Mouse (Mus musculus) stomach, postnatal 0 days (tissue): ENCODE results near the gene Mrpl1. TPM values are rescaled to one million over a fixed set of nuclear protein-coding genes. Genes with fewer than 3 reads are reported as not detected.

Experiments used
- ATAC-seq: fragments of 200-750 bp; cut with Nextera tagmentation; 2 replicates; pipeline ENCODE4 v1.8.0; 2017; ENCODE audit not compliant: low FRiP score, low TSS enrichment
- DNase-seq: peaks from one replicate; pipeline ENCODE4 v3.0.0-alpha.2; 2016; ENCODE audit warnings: low spot score
- H3K27ac ChIP-seq: fragments of 300-500 bp; sonication (generic); replicated peaks from 2 replicates; pipeline ENCODE4 v1.5.1; 2014; ENCODE audit warnings: mild to moderate bottlenecking, control low read depth
- H3K27me3 ChIP-seq: fragments of 300-500 bp; sonication (generic); 2 replicates; pipeline ENCODE4 v1.6.1; 2014; ENCODE audit warnings: low read length; ENCODE audit not compliant: control insufficient read depth, insufficient read depth
- H3K36me3 ChIP-seq: fragments of 300-500 bp; sonication (generic); 2 replicates; pipeline ENCODE4 v1.6.1; 2014; ENCODE audit warnings: low read length, mixed read lengths; ENCODE audit not compliant: control insufficient read depth, insufficient read depth
- H3K4me1 ChIP-seq: fragments of 300-500 bp; sonication (generic); replicated peaks from 2 replicates; pipeline ENCODE4 v1.6.1; 2014; ENCODE audit warnings: antibody characterized with exemption; ENCODE audit not compliant: control insufficient read depth, insufficient read depth
- H3K4me2 ChIP-seq: fragments of 300-500 bp; sonication (generic); replicated peaks from 2 replicates; pipeline ENCODE4 v1.6.1; 2014; ENCODE audit warnings: low read depth, mild to moderate bottlenecking, control low read depth, moderate library complexity
- H3K4me3 ChIP-seq: fragments of 300-500 bp; sonication (generic); 2 replicates; pipeline ENCODE4 v1.5.1; 2014; ENCODE audit warnings: low read depth, low read length, control low read depth
- H3K9ac ChIP-seq: fragments of 300-500 bp; sonication (generic); 2 replicates; pipeline ENCODE4 v1.6.1; 2014; ENCODE audit warnings: mild to moderate bottlenecking, low read length, control low read depth, mixed read lengths
- H3K9me3 ChIP-seq: fragments of 300-500 bp; sonication (generic); 2 replicates; pipeline ENCODE4 v1.6.1; 2016; ENCODE audit warnings: low read length; ENCODE audit not compliant: control insufficient read depth
- CTCF ChIP-seq: IDR thresholded peaks from 2 replicates; pipeline ENCODE4 v1.5.1; 2016; ENCODE audit warnings: antibody characterized with exemption, low read depth, mild to moderate bottlenecking, moderate library complexity
- EP300 ChIP-seq: optimal IDR thresholded peaks from 2 replicates; pipeline ENCODE3; 2016; ENCODE audit warnings: antibody characterized with exemption
- WGBS: fragments of 180-500 bp; shearing (Covaris S2); extraction: QIAGEN DNeasy Blood & Tissue Kit; methylation state at CpG from one replicate; pipeline ENCODE4 v1.1.7; 2014; 5-methylcytosine and 5-hydroxymethylcytosine counted together
- polyA plus RNA-seq: library from polyadenylated mRNA; unstranded; fragments of >200 nt; fragmentation: Nextera tagmentation; extraction: Ambion mirVana; gene quantifications from 2 replicates; pipeline ENCODE4 v1.2.1, GENCODE M21; 2015

The Mrpl1 gene
- polyA plus RNA-seq, 1 experiment from 2014 or later, result 18.9 TPM

DNA sequence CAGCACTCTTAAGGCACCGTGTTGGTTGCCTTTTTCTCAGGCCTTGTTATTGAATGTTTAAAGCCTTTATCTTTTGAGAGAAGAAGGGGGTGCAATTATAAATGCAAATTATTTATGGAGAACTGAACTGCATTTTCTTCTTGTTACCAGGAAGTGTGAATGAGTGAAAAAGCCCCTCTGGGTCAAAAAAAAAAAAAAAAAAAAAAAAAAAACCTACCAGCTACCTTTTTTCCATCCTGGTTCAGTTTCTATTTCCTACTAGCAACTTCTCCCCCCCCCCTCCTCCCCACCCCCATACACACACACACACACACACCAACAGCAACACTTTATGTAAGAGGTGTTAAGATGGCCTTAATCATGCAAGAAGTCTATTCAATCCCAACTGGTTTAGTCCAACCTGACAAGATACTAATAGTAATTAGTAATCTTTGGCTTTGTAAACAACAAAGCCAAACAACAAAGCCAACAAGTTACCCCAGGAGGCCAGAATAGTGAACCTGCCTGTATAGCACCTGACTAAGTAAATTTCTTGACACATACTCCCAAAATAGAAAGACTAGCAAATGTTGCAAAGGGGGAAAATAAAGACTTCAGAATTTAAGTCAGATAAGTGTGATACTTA, 45.8 kb upstream of the Mrpl1 start:
- Histone ChIP-seq H3K27ac (peak overlapping the region; percentile 100), H3K27me3 (no peaks in the 10 kb centered on the region), H3K9ac (peak overlapping the region; percentile 98), H3K4me3 (peak overlapping the region; percentile 95), H3K4me2 (peak overlapping the region; percentile 81), H3K36me3 (no peaks in the 10 kb centered on the region), H3K4me1 (no peaks in the 10 kb centered on the region), H3K9me3 (0 out of 2 replicates have a peak, but pooled peaks cover 4% of the 10 kb centered on the region)
- ATAC-seq (no peak), DNase-seq (no peak)
- TF ChIP-seq CTCF (no peak), EP300 (no peak)
- WGBS, result 0% methylated on average over 1 of the region's 1 CpGs

DNA sequence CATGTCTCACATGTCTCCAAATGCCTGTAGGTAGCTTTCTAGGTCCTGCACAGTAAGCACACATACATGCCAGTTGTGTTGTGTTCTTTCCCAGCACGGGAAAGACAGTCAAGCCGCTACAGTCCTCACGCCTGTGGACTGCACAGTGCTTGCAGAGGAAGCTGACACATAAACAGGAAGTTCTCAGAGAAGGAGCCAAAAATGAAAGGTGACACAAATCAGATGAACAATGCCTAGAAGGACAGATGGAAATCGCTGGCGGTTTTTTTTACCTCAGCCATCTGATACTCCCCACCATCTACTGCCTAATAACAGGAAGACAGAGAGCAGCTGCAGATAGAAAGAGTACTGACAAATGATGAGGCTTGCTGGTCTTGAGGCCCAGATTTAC, 45.3 kb upstream of the Mrpl1 start, which contains the start of gene Cnot6l:
Gene Cnot6l, minus strand, starts transcription at position 151 of the 391 bp plus-strand sequence.
- Histone ChIP-seq H3K4me2 (peak within 1 kb of the TSS; percentile 81), H3K4me3 (peak within 1 kb of the TSS; percentile 95), H3K4me1 (no peaks in the 10 kb centered on the region), H3K9me3 (0 out of 2 replicates have a peak, but pooled peaks cover 4% of the 10 kb centered on the region), H3K36me3 (no peaks in the 10 kb centered on the region), H3K9ac (peak within 1 kb of the TSS; percentile 98), H3K27ac (peak within 1 kb of the TSS; percentile 100), H3K27me3 (no peaks in the 10 kb centered on the region)
- 23% methylated on average over 5 of the region's 5 CpGs for WGBS
- TF ChIP-seq CTCF, result no peak
- no peak for TF ChIP-seq EP300
- DNase-seq (no peak), ATAC-seq (no peak)

GRCm38 (mm10) chr5:96166761-96167160, 42.5 kb upstream of the Mrpl1 start:
- H3K4me1 ChIP-seq, result no peaks in the 10 kb centered on the region
- H3K4me3 ChIP-seq, result no peak overlapping the region
- ATAC-seq (no peak), DNase-seq (no peak)
- TF ChIP-seq EP300, result no peak
- H3K27me3 ChIP-seq, result no peaks in the 10 kb centered on the region
- H3K27ac ChIP-seq, result no peak overlapping the region
- H3K9me3 ChIP-seq, result 0 out of 2 replicates have a peak, but pooled peaks cover 4% of the 10 kb centered on the region
- H3K4me2 ChIP-seq, result no peak overlapping the region
- H3K36me3 ChIP-seq, result no peaks in the 10 kb centered on the region
- H3K9ac ChIP-seq, result no peak overlapping the region
- WGBS, result 90% methylated on average over 2 of the region's 2 CpGs

DNA sequence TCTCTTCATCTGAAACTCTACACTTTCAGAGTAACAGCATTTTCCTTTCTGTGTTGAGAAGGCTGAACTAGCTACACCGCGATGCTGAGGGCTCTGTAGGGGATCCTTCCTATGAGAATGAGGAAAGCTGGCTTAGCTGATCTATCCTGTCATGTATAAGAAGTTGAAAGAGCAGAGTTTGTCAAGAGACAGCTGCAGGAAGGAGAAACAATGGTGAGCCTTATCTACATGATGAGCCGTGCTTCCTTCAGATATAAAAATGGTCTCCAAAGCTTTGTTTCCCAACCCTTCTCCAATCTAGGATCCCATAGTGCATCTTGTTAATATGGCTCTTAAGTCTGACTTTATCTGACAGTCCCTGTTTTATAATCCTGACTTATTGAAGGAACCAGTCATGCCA, 38.9 kb upstream of the Mrpl1 start:
- Histone ChIP-seq H3K4me3 (no peak overlapping the region), H3K4me1 (no peaks in the 10 kb centered on the region), H3K4me2 (no peak overlapping the region), H3K9me3 (0 out of 2 replicates have a peak, but pooled peaks cover 4% of the 10 kb centered on the region), H3K27ac (no peak overlapping the region), H3K9ac (no peak overlapping the region), H3K36me3 (no peaks in the 10 kb centered on the region), H3K27me3 (no peaks in the 10 kb centered on the region)
- WGBS, result 63% methylated on average over 3 of the region's 3 CpGs
- TF ChIP-seq CTCF (no peak), EP300 (no peak)
- ATAC-seq (no peak), DNase-seq (no peak)

DNA sequence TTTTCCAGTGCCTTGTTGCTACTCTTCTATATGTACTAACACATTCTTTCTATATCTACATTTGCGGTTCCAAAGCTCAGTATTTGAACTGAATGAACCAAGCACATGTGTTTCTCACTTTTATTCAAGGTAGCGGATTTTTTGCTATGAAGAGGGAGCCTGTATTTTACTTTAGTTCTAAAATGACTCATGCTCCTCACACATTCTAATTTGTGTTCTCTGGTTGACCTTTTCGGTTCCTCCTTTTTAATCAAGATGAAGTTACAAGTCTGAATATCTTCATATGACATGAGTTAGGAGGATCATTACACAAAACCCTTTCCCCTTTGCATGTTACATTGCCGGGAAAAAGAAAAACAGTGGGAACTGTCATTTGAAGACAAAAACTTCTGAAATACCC, 37.5 kb upstream of the Mrpl1 start:
- H3K4me1 ChIP-seq, result no peaks in the 10 kb centered on the region
- ATAC-seq (no peak), DNase-seq (no peak)
- H3K9me3 ChIP-seq, result 0 out of 2 replicates have a peak, but pooled peaks cover under 1% of the 10 kb centered on the region
- H3K36me3 ChIP-seq, result no peaks in the 10 kb centered on the region
- no peak overlapping the region for H3K27ac ChIP-seq
- TF ChIP-seq EP300, result no peak
- TF ChIP-seq CTCF, result no peak
- no peaks in the 10 kb centered on the region for H3K27me3 ChIP-seq
- 88% methylated on average over 4 of the region's 4 CpGs for WGBS
- no peak overlapping the region for H3K9ac ChIP-seq
- H3K4me3 ChIP-seq, result no peak overlapping the region
- no peak overlapping the region for H3K4me2 ChIP-seq

GRCm38 (mm10) chr5:96176121-96176520, 33.2 kb upstream of the Mrpl1 start:
- peak overlapping the region; percentile 31; the same call in 1 of the 2 replicates for H3K4me2 ChIP-seq
- 43% methylated on average over 9 of the region's 9 CpGs for WGBS
- H3K4me3 ChIP-seq, result no peak overlapping the region
- no peaks in the 10 kb centered on the region for H3K4me1 ChIP-seq
- H3K9ac ChIP-seq, result no peak overlapping the region
- H3K27me3 ChIP-seq, result no peaks in the 10 kb centered on the region
- ATAC-seq (no peak; the same call in 1 of the 2 replicates), DNase-seq (no peak)
- H3K27ac ChIP-seq, result no peak overlapping the region
- TF ChIP-seq EP300 (peak; percentile 63), CTCF (no peak)
- H3K9me3 ChIP-seq, result no peaks in the 10 kb centered on the region
- no peaks in the 10 kb centered on the region for H3K36me3 ChIP-seq
